Comparison of ENCODE assay signal across 22 mouse cellular contexts in genomic region chr11:24679581-24679980, GRCm38 (mm10).
DNase-seq lines count a peak whose midpoint lies in the region; ATAC-seq lines count a peak whose summit lies in the region.
"Had no signal": no experiment of that assay in that cellular context is flagged by ENCODE, and none has a peak within 500 bp of the region (broad histone marks: within the 10 kb centered on the region; RNA-seq: fewer than 3 reads in every experiment).

No protein-coding gene starts in this region.

- H3K4me2 ChIP-seq in limb, embryonic 11.5 days (ENCODE audit: low read depth, severe bottlenecking): no peak overlapping the region
- H3K4me2 ChIP-seq: embryonic facial prominence, embryonic 15.5 days; heart, embryonic 11.5 days; heart, embryonic 15.5 days; hindbrain, embryonic 13.5 days had no signal

- H3K27me3 ChIP-seq in limb, embryonic 11.5 days (ENCODE audit: control insufficient read depth, insufficient read depth, low read length): no peaks in the 10 kb centered on the region
- H3K27me3 ChIP-seq in limb, embryonic 10.5 days (ENCODE audit: low read depth, poor library complexity, severe bottlenecking): peaks cover 8% of the 10 kb centered on the region; the same call in 1 of the 2 replicates
- H3K27me3 ChIP-seq: embryonic facial prominence, embryonic 15.5 days; heart, embryonic 15.5 days; hindbrain, embryonic 13.5 days had no signal

- H3K36me3 ChIP-seq in limb, embryonic 11.5 days (ENCODE audit: control insufficient read depth, insufficient read depth, low read length): no peaks in the 10 kb centered on the region
- H3K36me3 ChIP-seq in limb, embryonic 10.5 days: no peaks in the 10 kb centered on the region
- H3K36me3 ChIP-seq: embryonic facial prominence, embryonic 15.5 days; forebrain, embryonic 10.5 days; heart, embryonic 15.5 days; hindbrain, embryonic 13.5 days had no signal

- H3K4me1 ChIP-seq in limb, embryonic 11.5 days (ENCODE audit: control insufficient read depth, insufficient read depth, low read length): 0 out of 2 replicates have a peak, but pooled peaks cover 3% of the 10 kb centered on the region
- H3K4me1 ChIP-seq in limb, embryonic 10.5 days: peaks cover 23% of the 10 kb centered on the region
- H3K4me1 ChIP-seq: embryonic facial prominence, embryonic 15.5 days; hindbrain, embryonic 13.5 days had no signal

- H3K9me3 ChIP-seq in limb, embryonic 11.5 days (ENCODE audit: control insufficient read depth, low read length): no peaks in the 10 kb centered on the region
- no peaks in the 10 kb centered on the region for H3K9me3 ChIP-seq in limb, embryonic 10.5 days (replicated peaks)
- H3K9me3 ChIP-seq: embryonic facial prominence, embryonic 15.5 days; forebrain, embryonic 10.5 days; heart, embryonic 15.5 days; hindbrain, embryonic 13.5 days had no signal

- H3K4me3 ChIP-seq in limb, embryonic 11.5 days (ENCODE audit: low read depth, low read length): no peak overlapping the region
- no peak overlapping the region for H3K4me3 ChIP-seq in limb, embryonic 10.5 days
- H3K4me3 ChIP-seq: embryonic facial prominence, embryonic 15.5 days; erythroblast, embryonic 14.5 days; forebrain, embryonic 10.5 days; heart, embryonic 15.5 days; hindbrain, embryonic 13.5 days had no signal

- H3K9ac ChIP-seq in limb, embryonic 11.5 days (ENCODE audit: low read length): no peak overlapping the region
- H3K9ac ChIP-seq: embryonic facial prominence, embryonic 15.5 days; heart, embryonic 15.5 days; hindbrain, embryonic 13.5 days had no signal

- no peak overlapping the region for H3K27ac ChIP-seq in limb, embryonic 11.5 days (replicated peaks; ENCODE audit: low read depth, low read length)
- no peak overlapping the region for H3K27ac ChIP-seq in limb, embryonic 10.5 days
- H3K27ac ChIP-seq: embryonic facial prominence, embryonic 15.5 days; forebrain, embryonic 10.5 days; heart, embryonic 15.5 days; hindbrain, embryonic 13.5 days; hindbrain, postnatal 0 days had no signal

- WGBS in limb, embryonic 11.5 days: 94% methylated on average over 5 of the region's 5 CpGs
- 96% methylated on average over 5 of the region's 5 CpGs for WGBS in limb, embryonic 10.5 days

- DNase-seq in layer of hippocampus, adult 9-11 months: peak; percentile 35
- DNase-seq in layer of hippocampus, adult 11-12 months (ENCODE audit: low spot score): no peak
- DNase-seq in limb, embryonic 11.5 days (ENCODE audit: low spot score): peak; percentile 12
- DNase-seq in limb, embryonic 10.5 days (ENCODE audit: low spot score): no peak
- peak; percentile 73 for DNase-seq in brain, adult 2 months (ENCODE audit: low read depth, low spot score)
- DNase-seq in telencephalon, adult 2 months (ENCODE audit: low read depth, low spot score): peak; percentile 67
- DNase-seq: adrenal gland, adult 2 months; adrenal gland, postnatal 25 days; cerebellum, adult 2 months; cerebellum, postnatal 14 days; embryo, embryonic 11 days; gastrocnemius, postnatal 10 days; heart, adult 18-20 months; heart, postnatal 14 days had no signal

- ATAC-seq in limb, embryonic 11.5 days (ENCODE audit: insufficient number of reproducible peaks, low FRiP score, low TSS enrichment, low read depth): no peak
- ATAC-seq: forebrain, embryonic 14.5 days; hindbrain, postnatal 0 days had no signal

Comparison
In these comparisons a context has a peak if more than half of its experiments do, and no peak if none do; other contexts are left out.
1. DNase-seq: peak in layer of hippocampus, adult 9-11 months (single experiment), limb, embryonic 11.5 days (single experiment), brain, adult 2 months (single experiment) and telencephalon, adult 2 months (single experiment); none in layer of hippocampus, adult 11-12 months (single experiment) and limb, embryonic 10.5 days (single experiment).